Mouse (Mus musculus) spleen, adult 18-20 months (tissue): ENCODE results near the gene Nfs1.
A peak's percentile ranks its signal among the peaks of the same experiment; 100 is the strongest.
"Not testable (repeated sequence)": the region's sequence is repeated elsewhere in the genome, so short reads cannot be mapped to it uniquely, and the experiment has no call there.

Source experiments
- DNase-seq, 2 experiments: peaks; one replicate each; pipeline ENCODE4 v3.0.0; 2022; ENCODE audit warnings: mixed read lengths in 2 of 2

The Nfs1 gene

GRCm38 (mm10) chr2:156143953-156144724, at the start of gene Nfs1, which contains the start of gene Romo1:
Nfs1 (minus strand) TSS chr2:156144186.
Romo1 (plus strand) TSS chr2:156144039.
- DNase-seq = peak; percentile 78 to 87

- no peak for DNase-seq
Observed at GRCm38 (mm10) chr2:156193066-156193862, 49.3 kb upstream of the Nfs1 start.

GRCm38 (mm10) chr2:156192068-156192467, 48.1 kb upstream of the Nfs1 start:
- DNase-seq = no peak

- no peak for DNase-seq
Observed at GRCm38 (mm10) chr2:156191540-156191939, 47.6 kb upstream of the Nfs1 start.

GRCm38 (mm10) chr2:156190004-156190896, 46.3 kb upstream of the Nfs1 start:
- peak; percentile 60 to 63 for DNase-seq

- DNase-seq = not testable (repeated sequence)
Observed at GRCm38 (mm10) chr2:156189241-156189640, 45.3 kb upstream of the Nfs1 start.

- DNase-seq = no peak
Observed at GRCm38 (mm10) chr2:156181592-156181991, 37.6 kb upstream of the Nfs1 start.

GRCm38 (mm10) chr2:156180824-156181590, 37.0 kb upstream of the Nfs1 start:
- DNase-seq = no peak

GRCm38 (mm10) chr2:156180094-156180821, 36.3 kb upstream of the Nfs1 start, which contains the start of gene Rbm39:
Rbm39 (minus strand) TSS chr2:156180238.
- peak; percentile 99 to 100 for DNase-seq

GRCm38 (mm10) chr2:156179796-156180093, 35.8 kb upstream of the Nfs1 start:
- no peak for DNase-seq

- DNase-seq = peak; percentile 73 to 77
Observed at GRCm38 (mm10) chr2:156179046-156179795, 35.2 kb upstream of the Nfs1 start.

- DNase-seq = no peak
Observed at GRCm38 (mm10) chr2:156177651-156178050, 33.7 kb upstream of the Nfs1 start.

GRCm38 (mm10) chr2:156177079-156177478, 33.1 kb upstream of the Nfs1 start:
- no peak for DNase-seq

- DNase-seq = no peak
Observed at GRCm38 (mm10) chr2:156166557-156166956, 22.6 kb upstream of the Nfs1 start.

GRCm38 (mm10) chr2:156165478-156165877, 21.5 kb upstream of the Nfs1 start:
- no peak for DNase-seq

- no peak for DNase-seq
Observed at GRCm38 (mm10) chr2:156151538-156151937, 7.6 kb upstream of the Nfs1 start.

GRCm38 (mm10) chr2:156147316-156147915, 3.4 kb upstream of the Nfs1 start:
- DNase-seq = no peak

GRCm38 (mm10) chr2:156146272-156146989, 2.4 kb upstream of the Nfs1 start:
- DNase-seq = no peak

GRCm38 (mm10) chr2:156145486-156146130, 1.6 kb upstream of the Nfs1 start:
- no peak for DNase-seq
